Mouse (Mus musculus) T-helper 1 cell (primary cell): ENCODE results near the gene Gm12184.
"Not testable (repeated sequence)": the region's sequence is repeated elsewhere in the genome, so short reads cannot be mapped to it uniquely, and the experiment has no call there.

Experiments
- in situ Hi-C: fragments of 300-600 bp; cut with MboI, MseI; formaldehyde crosslinking; loops from one replicate; pipeline ENCODE4 v1.15.1; 2025; ENCODE audit warnings: high pct_unique_total_duplicates

Gm12184 gene

DNA sequence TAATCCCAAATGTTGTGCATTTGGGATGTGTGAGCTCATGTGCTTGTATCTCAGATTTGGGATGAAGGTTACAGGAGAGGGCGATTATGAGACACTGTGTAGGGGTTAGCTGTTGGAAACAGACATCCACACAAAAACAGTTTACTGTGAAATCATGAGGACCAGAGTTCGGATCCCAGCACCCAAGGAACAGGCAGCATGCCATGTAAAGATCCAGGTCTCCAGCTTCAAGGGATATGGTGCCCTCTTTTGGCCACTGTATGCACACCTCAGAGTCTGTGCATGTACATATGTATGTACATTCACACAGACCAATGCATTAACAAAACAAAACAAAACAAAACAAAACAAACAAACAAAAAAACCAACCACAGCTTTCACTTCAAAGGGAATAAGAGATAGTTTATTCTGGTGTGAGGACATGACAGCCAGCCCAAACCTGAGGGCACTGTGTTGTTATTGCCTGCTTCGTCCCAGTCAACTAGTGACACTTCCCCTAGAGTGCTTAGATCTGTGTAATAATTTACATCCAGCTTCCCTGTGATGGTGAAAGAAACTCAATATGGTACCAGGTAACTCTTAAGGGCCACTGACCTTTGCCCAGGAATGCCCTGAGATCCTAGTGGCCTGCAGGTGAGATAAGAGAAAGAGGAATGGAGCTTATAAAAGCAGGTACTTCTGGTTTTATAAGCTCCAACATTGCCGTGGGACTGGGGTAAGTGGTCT is 25.0 kb upstream of the Gm12184 start:
- in situ Hi-C loops, result loop anchor here (5.0 kb wide), 1 partner anchor 64 kb away; no protein-coding TSS in a partner anchor

GRCm38 (mm10) chr11:48850240-48850639 is 23.8 kb upstream of the Gm12184 start:
- in situ Hi-C loops, result loop anchor here (5.0 kb wide), 1 partner anchor 63 kb away; no protein-coding TSS in a partner anchor

DNA sequence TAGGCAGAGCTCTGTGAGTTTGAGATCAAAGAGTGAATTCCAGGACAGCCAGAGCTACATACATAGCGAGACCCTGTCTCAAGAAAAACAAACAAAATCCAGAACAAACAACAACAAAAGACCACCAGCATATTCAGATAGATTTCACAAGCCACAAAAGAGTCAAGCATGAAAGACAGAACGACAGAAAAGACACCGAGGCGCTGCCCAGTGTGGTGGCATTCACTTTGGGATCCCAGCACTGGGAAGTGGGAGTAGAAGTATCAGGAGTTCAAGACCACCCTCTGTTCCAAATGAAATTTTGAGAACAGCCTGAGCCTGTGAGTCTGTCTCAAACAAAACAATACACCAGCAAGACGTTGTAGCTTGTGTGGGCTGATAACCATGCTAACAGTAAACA is 20.4 kb upstream of the Gm12184 start:
- in situ Hi-C loops, result no loop called here

DNA sequence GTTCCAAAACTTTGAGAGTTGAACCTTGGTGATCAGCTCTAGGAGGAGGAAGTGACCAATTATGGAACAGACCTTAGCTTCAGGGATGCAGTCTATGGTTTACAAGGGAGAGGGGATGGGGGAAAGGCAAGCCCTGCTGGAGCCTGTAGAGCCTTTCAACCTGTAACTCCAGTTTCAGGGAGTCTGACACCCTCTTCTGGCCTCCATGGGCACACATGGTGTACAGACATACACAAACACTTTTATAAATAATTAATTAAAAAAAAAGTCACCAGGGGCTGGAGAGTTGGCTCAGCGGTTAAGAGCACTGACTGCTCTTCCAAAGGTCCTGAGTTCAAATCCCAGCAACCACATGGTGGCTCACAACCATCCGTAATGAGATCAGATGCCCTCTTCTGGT is 19.9 kb upstream of the Gm12184 start:
- in situ Hi-C loops, result not testable (repeated sequence)

DNA sequence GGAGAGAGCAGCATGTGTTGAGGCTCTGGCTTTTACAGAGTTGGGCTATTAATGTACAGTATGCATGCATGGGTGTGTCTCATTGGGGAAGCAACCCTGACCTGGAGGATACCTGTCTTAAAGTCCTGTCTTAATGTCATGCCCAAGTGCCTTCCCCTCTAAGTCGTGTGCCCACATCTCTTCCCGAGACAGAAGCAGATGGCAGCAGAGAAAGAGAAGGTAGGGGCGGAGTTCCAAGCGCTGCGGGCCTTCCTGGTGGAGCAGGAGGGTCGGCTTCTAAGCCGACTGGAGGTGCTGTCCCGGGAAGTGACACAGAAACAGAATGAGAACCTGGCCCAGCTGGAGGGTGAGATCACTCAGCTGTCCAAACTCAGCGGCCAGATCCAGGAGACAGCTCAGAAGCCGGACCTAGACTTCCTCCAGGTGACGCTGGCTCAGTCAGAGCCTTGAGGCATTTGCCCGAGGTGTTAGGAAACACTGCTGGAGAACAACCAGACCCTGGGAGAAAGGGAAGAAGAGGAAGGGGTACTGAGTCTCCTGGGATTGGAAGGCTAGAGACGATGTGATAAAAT is 18.9 kb upstream of the Gm12184 start:
- in situ Hi-C loops, result no loop called here

DNA sequence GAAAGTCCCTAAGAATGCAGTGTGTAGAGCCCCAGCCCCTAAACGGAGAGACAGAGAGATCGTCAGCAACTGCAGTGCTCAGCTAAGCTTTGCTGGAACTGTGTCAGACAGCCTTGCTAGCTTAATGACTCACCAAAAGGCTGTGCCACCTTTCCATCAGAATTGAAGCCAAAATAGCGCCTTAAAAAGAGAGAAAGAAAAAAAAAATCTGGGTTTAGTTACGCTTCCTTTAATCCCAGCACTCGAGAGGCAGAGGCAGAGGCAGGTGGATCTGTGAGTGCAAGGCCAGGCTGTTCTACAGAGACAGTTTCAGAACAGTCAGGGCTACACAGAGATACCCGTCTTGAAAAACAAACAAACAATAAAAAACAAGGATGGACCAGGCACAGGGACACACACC is 17.9 kb upstream of the Gm12184 start:
- in situ Hi-C loops, result no loop called here

GRCm38 (mm10) chr11:48843202-48843601 is 16.7 kb upstream of the Gm12184 start:
- in situ Hi-C loops, result no loop called here

DNA sequence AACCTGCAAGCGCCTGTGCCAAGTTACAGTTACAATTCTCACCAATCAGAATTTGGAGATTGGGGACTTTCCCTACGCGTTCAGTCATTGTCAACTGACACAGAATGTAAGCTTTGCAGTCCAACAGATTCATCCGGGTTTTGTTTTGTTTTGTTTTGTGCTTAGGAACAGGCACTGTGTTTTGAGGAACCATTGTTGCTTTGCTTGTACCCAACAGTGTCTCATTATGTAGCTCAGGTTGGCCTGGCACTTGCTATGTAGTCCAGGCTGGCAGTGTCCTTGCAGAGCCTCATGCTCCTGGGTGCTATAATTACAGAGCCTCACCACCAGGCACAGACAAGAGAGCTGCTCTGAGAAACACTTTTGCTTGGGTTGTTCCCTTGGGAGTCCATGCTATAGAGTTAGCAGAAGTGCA is 15.9 kb upstream of the Gm12184 start:
- in situ Hi-C loops, result no loop called here

GRCm38 (mm10) chr11:48841213-48841612 is 14.8 kb upstream of the Gm12184 start:
- in situ Hi-C loops, result no loop called here

DNA sequence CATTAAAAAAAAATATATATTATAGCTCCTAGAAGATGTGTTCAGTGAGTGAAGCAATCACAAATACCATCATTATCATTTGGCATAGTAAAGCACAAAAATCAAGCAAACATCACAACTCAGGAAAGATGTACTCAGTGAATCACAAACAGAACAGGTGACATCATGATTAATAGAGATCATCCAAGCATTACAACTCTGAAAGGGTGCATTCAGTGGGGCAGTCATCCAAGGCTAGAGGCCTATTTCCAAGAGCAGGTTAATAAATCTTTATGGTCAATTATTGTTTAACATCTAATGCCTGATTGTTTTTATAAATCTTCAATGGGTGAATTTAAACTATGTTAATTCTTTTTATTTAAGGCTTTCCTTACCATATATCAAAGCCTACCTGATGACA is 14.3 kb upstream of the Gm12184 start:
- in situ Hi-C loops, result no loop called here

GRCm38 (mm10) chr11:48838879-48839680 is 12.6 kb upstream of the Gm12184 start:
- in situ Hi-C loops, result no loop called here

DNA sequence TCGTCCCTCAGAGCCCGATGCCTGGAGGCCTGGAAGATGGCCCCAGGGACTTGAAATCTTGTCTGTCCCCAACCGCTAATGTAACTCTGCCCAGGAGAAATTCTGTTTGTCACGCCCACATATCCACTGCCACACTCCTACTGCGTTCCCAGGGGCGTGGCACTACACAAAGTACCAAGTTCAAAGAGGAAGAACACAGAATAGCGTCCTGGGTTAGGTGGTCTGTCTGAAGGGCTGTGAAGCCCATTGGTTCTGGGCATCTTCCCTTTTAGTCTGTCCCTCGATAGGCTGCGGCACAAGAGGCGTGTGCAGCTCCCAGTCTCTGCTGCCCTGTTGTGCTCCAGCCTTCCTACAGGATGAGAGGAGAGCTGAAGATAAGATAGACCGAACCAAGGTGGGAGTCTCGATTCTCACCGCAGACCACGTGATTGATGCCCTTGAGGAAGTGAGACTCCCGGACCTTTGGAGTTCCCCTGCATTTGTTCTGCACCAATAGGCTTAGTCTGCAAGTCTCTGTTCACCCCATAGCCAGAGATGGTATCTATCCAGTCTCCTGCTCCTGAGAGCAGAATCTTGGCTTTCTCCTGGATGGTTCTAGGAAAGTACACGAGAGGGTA is 11.8 kb upstream of the Gm12184 start:
- in situ Hi-C loops, result no loop called here

DNA sequence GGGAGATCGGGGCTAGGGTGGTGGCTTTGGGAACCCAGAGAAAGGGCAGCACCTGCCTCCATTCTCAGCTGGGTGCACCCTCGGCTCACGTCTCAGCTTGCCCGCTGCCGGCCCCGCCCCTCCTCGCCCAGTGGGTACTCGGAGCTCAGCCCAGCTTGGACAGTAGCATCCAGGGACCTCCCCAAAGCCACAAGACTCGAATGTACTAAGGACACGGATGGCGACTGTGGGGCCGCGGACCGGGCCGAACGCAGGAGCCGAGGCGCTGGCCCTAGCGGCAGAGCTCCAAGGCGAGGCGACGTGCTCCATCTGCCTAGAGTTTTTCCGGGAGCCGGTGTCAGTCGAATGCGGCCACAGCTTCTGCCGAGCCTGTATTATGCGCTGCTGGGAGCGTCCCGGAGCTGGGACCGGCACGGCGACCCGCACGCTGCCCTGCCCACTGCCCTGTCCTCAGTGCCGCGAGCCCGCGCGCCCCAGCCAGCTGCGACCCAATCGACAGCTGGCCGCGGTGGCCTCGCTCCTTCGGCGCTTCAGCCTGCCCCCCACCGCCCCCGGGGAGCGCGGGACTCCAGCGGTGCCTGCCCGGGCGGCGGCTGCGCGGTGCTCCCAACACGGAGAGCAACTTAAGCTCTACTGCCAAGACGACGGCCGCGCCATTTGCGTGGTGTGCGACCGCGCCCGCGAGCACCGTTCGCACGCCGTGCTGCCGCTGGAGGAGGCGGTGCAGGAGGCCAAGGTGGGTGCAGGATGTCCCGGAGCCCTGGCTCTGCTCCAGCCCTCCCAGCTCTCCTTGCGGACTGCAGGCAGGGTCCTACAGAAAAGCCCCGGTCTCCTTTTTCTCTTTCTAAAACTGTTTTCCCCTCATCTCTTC is 11.1 kb upstream of the Gm12184 start:
- in situ Hi-C loops, result no loop called here

DNA sequence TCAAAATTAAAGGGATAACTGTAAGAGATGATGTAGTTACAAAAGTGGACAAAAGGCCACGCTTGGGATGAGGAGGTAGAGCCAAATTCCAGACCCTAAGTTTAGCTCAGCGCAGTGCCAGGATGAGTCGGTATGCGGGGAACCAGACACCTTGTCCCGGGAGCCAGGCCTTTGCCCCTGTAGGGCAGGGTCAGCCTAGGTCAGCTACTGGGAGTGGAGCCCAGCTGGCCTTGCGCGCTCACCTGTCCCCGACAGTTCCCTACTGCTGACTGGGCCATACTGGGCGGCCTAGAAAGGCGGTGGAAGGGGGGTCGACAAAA is 10.5 kb upstream of the Gm12184 start:
- in situ Hi-C loops, result no loop called here

DNA sequence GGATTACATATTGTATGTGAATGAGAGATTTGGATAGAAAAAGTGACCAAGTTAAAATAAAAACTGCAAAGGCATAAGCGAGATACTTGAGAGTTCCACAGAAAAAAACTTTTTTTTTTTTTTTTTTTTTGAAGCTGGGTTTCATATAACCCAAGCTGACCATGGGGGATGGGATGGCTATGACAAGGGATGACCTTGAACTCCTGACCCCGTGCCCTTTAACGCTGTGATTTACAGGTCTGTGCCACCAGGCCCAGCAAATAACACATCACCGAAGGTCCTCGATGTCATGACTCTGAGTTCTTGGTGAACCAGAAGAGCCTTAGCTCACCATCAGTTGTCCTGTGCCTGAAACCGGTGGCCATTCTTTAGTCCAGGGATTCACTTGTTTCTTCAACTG is 9.5 kb upstream of the Gm12184 start:
- in situ Hi-C loops, result no loop called here

GRCm38 (mm10) chr11:48833731-48834639 is 7.5 kb upstream of the Gm12184 start:
- in situ Hi-C loops, result no loop called here

DNA sequence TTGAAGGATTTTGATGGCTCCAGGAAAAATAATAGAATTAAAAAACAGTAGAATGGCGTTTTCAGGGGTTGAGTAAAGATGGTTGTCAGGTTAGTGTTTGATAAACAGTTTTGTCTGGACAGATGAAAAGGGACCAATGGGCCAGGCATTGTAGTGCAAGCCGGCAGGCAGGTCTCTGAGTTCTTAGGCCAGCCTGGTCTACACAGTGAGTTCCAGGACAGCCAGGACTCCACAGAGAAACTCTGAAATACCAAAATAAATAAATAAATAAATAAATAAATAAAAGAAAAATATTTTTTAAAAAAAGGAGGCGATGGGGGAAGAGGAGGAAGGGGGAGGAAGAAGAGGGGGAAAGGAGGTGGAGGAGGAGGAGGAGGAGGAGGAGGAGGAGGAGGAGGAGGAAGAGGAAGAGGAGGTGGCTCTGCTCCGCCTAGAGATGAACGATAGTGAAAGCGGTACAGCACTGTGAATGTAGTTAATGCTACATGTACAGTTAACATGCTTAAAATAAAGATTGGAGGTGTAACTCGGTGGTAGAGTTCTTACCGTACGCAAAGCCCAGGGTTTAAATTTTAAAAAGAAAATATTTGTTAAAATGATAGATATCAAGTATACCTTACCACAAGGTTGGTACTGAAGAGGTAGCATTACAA is 6.7 kb upstream of the Gm12184 start:
- in situ Hi-C loops, result no loop called here

DNA sequence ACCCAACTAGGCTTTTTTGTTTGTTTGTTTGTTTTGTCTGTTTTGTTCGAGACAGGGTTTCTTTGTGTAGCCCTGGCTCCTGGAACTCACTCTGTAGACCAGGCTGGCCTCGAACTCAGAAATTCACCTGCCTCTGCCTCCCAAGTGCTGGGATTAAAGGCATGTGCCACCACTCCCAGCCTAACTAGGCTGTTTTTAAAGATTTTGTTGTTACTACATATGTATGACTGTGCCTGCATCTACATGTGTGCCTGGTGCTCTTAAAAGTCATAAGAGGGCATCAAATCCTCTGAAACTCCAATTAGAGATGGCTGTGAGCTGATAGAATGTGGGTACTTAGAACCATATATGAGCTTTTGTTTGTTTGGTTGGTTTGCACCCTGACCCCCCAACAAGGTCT is 4.8 kb upstream of the Gm12184 start:
- in situ Hi-C loops, result no loop called here

- in situ Hi-C loops, result no loop called here
These were observed 3.8 kb upstream of the Gm12184 start for GRCm38 (mm10) chr11:48830279-48830678.

DNA sequence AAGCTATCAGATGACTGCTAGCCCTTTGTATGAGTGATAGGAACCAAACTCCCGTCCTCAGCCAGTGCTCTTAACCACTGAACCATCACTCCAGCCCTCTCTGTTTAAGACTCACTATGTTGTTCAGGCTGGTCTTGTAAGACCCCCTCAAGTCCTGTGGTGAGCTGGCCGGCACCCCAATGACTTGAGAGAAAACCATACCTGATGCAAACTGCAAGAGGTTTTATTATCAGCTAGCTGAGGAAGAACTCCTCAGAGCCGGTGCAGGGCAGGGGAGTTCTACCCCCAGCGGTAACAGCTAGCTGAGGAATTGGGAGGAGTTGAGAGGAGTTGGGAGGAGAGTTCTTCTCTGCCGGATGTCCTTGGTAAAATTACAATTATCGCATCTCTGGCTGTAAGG is 1.5 kb upstream of the Gm12184 start:
- in situ Hi-C loops, result no loop called here
